Mouse (Mus musculus) heart, adult 9 months (tissue): Measurements from ENCODE around the gene Tmem63a.
"Not testable (repeated sequence)": the region's sequence is repeated elsewhere in the genome, so short reads cannot be mapped to it uniquely, and the experiment has no call there.

ENCODE experiments used
- DNase-seq, 2 experiments: peaks; one replicate each; pipeline ENCODE4 v3.0.0; 2022; ENCODE audit warnings: low spot score in 2 of 2

The Tmem63a gene

DNA sequence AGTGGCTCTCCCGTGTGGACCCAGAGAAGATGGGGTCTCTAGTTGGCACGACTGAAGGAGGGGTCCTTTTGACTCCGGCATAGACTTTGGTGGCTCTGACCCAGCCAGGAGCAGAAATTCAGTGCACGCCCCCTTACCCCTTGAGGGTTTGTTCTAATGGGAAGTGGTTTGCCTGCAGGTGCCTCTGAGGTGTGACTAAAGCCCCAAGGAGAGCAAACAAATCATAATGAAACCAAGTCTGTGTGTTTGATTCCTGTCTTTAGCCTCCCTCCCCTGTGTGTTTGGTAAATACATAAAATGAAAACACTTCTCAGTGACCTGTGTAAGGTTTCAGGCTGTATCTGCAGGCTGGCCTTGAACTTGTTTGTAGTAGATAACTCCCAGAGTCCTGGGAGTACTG is 15.9 kb upstream of the Tmem63a start:
- no peak for DNase-seq

DNA sequence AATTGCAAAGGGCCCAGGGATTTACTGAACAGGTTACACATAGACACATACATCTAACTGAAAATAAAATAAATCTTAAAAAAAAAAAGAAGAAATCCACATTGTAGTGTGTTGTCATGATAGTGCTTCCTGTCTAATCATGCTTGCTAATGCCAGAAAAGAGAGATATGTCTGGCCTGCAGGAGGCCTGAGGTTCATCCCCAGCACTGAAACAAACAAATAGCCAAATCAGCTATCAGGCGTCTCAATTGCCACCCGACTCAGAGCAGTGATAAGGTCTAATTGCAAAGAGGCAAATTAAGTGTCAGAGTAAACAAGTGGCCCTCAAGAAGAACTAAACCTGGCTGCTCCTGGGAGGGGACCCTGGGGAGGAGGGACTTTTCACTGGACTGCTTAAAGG is 12.5 kb upstream of the Tmem63a start:
- DNase-seq, result no peak

DNA sequence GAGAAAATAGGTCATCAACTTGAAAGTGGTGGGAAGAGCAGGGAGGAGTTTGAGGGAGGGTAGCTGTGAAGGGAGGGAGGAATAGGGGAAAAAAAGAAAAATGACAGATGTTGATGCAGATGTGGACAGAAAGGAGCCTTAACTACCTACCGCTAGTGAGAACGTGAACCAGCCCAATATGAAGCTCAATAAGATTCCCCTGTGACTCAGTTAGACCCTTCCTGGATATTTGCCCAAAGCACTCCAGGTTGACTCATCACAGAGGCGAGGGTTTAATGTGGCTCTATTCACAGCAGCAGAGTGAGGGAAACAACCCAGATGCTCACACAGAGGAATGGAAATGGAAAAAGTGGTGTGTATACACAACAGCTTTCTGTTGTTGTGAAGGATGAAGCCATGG is 11.0 kb upstream of the Tmem63a start:
- no peak for DNase-seq

DNA sequence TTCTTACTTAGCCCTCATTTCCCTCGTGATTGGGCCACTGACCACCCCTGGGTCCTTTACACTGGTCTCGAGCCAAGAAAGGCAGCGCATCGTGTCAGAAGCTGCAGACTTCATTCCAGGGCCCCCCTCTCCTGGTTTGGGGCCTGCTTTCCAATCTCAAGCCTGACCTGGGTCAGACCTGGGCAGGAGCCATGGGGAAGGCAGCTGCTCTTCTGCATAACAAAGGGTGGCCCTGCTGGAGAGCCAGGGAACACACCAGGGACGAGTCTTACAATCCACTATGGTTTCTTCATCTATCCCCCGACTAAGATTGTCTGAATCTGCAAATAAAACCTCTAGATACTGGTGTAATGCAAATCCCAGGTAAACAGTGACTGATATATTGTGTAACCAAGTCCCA is 8.5 kb upstream of the Tmem63a start:
- no peak for DNase-seq

DNA sequence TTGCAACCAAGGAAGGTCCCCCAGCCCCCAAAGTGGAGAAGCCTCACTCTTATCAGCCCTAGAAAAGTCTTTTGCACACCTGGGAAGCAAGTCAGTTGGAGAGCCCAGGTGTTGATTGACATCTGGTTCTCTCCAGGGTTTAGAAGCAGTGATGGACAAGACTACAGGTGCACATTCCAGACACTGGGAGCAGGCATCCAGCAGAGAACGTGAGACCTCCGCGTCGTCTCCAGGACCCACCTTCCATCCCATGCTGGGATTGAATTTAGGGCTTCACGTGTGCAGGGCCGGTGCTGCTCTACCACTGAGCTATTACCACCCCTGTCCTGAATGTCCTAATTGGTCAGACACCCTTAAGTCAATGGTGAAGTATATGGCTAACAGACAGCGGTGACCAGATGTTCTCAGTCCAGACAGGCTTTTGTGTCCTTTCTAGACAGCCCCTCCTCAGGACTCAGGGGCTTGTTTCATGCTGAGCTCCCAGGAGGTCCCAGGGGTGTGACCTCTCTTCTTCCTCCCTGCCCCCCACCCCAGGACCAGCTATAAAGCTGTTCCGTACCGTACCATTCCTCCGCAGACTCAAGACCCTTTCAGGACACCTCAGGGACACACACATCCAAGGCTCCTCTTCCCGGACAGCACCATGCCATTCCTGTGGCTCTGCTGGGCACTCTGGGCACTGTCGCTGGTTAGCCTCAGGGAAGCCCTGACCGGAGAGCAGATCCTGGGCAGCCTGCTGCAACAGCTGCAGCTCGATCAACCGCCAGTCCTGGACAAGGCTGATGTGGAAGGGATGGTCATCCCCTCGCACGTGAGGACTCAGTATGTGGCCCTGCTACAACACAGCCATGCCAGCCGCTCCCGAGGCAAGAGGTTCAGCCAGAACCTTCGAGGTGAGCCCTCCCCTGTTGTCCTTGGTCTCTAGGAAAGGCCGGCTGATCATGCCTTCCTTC is 7.4 kb upstream of the Tmem63a start, which contains the start of gene Lefty1:
Lefty1 (plus strand) TSS at position 556 of the 953 bp plus-strand sequence.
- no peak for DNase-seq

DNA sequence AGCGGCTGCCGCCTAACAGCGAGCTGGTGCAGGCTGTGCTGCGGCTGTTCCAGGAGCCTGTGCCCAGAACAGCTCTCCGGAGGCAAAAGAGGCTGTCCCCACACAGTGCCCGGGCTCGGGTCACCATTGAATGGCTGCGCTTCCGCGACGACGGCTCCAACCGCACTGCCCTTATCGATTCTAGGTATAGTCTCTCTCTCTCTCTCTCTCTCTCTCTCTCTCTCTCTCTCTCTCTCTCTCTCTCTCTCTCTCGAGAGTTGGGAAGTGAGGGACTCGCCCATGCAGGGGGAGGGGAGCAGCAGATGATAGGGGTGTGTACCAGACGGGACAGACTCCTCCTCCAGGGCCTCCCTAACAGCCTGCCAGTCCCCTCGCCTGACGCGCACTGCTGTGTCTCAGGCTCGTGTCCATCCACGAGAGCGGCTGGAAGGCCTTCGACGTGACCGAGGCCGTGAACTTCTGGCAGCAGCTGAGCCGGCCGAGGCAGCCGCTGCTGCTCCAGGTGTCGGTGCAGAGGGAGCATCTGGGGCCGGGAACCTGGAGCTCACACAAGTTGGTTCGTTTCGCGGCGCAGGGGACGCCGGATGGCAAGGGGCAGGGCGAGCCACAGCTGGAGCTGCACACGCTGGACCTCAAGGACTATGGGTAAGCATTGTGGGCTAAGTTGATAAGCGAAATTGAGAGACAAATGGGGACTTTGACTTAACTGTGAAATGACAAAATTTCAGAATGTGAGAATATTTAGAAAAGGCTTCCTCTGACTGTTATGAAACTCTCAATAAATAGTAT is 5.3 kb upstream of the Tmem63a start:
- peak; percentile 61 to 69 for DNase-seq

DNA sequence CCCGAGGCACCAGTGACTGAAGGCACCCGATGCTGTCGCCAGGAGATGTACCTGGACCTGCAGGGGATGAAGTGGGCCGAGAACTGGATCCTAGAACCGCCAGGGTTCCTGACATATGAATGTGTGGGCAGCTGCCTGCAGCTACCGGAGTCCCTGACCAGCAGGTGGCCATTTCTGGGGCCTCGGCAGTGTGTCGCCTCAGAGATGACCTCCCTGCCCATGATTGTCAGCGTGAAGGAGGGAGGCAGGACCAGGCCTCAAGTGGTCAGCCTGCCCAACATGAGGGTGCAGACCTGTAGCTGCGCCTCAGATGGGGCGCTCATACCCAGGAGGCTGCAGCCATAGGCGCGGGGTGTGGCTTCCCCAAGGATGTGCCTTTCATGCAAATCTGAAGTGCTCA is 4.5 kb upstream of the Tmem63a start:
- not testable (repeated sequence) for DNase-seq

DNA sequence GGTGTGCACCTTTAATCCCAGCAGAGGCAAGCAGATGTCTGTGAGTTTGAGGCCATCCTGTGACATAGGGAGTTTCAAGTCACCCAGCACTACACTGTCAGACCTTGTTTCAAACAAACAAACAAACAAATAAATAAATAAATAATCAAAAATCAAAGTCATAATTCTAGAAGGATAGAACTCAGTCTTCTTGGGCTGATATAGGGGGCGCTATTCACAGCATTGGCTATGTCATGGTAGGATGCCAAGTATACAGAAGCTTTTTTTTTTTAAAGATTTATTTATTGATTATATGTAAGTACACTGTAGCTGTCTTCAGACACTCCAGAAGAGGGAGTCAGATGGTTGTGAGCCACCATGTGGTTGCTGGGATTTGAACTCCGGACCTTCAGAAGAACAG is 3.4 kb upstream of the Tmem63a start:
- not testable (repeated sequence) for DNase-seq

DNA sequence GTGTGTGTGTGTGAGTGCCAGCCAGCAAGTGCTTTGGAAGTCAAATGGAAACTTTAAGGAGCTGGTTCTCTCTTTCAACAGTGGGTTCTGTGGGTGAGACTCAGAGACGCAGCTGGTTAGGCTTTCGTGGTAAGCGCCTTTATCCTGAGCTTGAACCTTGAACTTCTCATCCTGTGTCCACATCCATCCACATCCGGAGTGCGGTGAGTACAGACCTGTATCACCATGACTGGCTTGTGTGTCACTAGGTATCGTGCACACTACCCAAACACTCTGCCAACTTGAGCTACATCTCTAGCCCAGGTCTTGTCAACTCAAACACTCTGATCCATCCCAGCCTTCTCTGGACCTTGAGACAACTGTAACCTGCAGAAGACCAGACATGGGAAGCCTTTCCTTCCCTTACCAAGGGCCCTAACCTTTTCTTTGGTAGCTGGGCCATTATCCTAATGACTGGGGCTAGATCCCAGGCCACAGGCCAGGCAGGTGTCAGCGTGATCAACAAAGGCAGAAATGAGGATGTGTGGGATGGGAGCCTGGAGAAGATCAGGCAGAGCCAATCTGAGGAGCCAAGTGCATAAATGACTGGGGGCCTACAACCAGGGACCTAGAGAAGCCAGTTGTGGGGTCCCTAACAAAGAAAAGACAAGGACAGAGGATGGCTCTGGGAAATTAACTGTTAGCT is 1.2 kb upstream of the Tmem63a start:
- no peak for DNase-seq

DNA sequence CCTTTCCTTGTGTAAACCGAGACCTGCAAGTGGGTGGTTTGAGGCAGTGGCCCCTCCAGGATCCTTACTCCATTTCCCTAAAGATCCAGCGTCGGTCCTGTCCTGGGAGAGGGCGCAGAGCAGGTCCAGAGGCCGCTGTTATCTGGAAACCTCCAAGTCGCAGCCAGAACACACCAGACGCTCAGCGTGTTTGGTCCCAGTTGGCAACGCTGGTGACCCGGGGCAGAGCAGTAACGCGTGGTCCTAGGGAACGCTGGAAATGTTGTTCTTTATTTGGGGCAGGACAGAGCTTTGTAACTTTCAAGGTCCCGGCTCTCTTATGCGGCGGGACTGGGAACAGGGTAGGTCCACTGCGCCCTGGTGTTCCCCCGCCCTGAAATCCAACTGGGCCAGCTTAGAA is 418 bp upstream of the Tmem63a start:
- no peak for DNase-seq

DNA sequence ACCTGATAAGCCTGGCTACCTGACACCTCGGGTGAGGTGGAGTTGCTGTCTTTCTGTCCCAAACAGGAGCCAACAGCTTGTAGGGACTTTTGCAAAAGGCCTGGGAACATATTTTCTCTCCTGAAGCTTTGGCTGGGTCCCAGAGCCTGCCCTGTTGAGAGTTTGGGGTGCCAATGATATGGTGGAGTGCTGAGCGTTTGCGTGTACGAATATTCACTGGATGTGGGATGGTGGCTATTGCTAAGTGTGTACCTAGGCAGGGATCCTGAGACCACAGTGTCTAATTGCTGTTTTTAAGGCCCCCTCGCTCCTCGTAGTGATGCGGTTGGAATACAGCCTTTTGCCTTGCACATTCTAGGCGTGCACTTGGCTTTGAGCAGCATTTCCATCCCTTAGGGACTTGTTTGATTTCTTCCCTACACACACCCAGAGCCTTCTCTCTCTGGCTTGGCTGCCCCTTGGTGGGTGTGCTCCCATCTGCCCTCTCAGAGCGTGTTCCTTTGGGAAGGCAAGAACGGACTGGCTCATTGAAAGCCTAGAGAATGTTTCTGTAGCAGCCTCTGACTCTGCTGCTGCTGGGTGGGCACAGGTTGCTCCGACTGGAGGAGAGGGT is 994 bp downstream of the Tmem63a start:
- DNase-seq, result peak; percentile 47 to 60

DNA sequence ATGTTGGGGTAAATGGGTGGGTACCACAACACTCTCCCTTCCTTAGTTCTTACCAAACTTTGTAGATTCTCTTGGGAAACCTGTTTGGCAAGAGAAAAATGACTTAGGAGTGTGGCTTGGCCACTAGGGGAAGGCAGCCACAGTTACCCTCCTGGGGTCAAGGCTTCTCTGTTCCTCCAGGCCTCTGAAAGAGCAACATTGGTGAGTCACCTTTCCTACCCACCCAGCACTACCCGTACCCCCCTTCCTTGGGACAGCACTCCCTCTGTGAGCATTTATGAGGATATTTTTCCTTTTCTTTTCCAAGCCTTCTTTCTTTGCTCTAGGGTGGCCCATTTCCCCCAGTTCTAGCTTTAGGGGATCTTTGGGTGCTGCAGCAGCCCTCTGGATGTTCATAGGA is 1.8 kb downstream of the Tmem63a start:
- DNase-seq, result no peak

DNA sequence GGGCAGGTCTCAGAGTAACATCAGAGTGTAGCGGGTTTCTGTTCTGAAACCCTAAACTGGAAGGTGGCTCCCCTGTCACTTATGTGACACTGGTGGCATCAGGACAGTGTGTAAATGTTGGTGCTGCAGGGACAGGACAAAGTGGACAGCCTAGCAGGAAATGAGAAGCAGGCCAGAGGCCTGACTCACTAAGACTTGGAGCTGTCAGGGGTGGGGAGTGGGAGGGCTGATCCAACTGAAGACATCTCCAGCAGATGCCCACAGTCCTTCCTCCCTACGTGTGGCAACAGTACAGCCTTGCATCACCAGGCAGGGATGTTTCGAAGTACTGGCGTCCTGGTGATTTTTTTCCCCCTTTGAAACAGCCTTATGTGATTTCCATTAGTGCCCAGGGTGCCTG is 2.4 kb downstream of the Tmem63a start:
- DNase-seq, result no peak

DNA sequence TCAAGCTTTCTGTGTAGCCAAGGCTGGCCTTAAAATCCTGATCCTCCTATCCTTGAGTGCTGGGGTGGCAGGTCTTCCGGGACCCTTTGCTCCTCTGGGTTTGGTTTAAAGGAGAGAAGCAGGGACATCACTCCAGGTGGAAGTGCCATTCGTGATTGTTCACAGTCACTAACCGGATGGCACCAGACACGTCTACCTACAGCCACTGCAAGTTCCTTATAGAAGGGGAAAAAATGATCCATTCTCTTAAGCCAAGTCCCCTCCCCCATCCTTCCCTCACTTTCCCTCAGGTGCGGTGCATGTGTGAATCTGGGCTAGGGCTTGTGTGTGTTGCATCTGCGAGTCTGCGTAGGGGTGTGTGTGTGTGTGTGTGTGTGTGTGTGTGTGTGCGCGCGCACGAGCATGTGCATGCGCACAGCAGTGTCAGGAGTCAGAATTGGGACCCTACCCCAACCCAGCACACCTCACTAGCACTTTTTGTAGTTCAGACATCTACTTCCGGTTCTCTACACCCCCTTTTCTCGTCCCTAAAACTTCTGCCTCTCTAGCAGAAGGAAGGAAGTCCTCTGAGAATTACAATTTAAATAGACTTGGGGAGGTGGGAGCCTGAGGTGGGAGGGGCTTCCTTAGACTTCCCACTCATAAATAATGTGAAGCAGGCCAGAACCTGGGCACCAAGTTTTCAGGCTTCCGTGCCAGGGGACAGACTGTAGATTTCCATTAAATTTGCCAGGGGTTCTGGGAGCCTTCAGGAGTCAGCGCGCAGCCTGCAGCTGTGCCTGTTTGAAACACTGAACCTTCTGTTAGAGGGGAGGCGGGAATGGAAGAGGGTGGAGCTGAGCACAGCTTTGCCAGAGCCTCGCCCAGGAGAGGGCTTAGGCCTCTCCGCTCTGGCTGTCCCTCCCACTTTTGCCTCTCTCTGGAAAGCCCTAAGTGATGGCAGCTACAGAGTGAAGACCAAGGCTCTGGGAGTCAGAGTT is 3.1 kb downstream of the Tmem63a start:
- DNase-seq, result peak; percentile 68 to 72

DNA sequence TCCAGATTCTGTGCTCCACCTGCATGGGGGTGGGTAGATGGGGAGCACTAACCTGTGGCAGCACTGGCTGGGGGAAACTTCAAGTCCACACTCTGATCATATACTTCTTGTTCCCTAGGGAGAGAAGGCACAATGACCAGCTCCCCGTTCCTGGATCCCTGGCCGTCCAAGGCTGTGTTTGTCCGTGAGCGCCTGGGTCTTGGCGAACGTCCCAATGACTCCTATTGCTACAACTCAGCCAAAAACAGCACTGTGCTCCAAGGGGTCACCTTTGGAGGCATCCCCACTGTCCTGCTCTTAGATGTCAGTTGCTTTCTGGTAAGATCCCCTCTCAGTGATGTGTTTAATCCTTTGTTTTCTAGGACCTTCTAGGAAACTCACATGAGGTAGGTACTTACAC is 4.3 kb downstream of the Tmem63a start:
- no peak for DNase-seq

DNA sequence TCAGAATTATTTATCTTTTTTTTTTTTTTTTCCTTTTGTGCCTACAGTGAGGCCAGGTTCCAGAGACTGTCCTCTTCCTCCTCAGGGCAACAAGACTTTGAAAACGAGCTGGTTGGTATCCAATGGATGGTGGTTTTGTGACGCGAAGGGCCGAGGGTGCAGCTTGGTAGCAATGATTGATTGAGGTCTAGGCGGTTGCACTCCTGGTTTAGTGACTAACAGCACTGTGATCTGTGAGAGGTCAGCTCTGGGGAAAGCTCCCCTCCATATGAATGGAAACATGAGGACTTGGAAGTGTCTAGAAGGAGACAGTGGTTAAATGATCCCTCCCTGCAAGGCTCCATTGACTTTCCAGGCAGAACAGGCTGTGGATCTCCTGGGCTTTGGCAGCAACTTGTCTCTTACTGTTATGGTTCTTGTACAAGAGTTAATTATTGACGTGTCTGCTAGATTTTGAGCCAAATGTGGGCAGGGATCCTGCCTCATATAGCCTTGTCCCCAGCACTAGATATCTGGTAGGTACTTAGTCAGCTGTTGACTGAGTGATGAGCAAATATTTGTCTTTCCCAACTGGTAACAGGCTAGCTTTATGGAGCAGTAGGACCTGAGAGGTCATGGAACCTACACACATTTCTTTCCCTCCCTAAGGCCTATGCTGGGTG is 10.1 kb downstream of the Tmem63a start:
- DNase-seq, result no peak

DNA sequence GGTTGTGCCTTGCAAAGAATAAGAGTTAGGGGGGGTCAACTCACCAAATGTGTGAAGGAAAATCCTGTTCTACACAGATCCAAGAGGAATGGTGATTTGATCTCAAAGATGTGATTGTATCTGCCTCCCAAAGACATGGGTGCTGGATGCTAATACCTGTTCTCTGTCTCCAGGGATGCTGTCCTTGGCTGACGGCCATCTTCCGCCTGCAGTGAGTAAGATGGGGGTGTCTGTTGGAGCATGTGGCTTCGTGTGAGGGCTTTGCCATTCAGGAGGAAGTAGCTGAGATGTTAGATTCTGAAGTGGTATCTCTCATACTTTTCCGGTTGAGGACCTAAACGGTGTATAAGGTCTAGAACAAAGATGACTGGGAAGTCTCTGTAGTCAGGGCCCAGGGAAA is 10.7 kb downstream of the Tmem63a start:
- DNase-seq, result no peak

DNA sequence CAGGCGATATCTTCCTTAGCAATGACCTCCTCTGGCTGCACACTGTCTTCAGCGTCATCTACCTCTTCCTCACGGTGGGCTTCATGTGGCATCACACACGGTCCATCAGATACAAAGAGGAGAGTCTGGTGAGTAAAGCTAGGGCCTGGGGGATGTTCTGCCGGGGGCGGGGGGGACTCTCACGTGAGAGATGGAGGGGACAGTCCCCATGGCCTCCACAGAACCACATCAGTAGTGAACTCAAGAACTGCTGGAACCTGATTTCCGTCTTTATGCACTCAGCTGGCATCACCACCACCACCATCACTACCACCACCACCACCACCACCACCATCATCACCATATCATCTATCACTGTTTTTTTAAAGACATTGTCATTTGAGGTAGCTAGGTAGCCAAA is 14.3 kb downstream of the Tmem63a start:
- DNase-seq, result no peak

DNA sequence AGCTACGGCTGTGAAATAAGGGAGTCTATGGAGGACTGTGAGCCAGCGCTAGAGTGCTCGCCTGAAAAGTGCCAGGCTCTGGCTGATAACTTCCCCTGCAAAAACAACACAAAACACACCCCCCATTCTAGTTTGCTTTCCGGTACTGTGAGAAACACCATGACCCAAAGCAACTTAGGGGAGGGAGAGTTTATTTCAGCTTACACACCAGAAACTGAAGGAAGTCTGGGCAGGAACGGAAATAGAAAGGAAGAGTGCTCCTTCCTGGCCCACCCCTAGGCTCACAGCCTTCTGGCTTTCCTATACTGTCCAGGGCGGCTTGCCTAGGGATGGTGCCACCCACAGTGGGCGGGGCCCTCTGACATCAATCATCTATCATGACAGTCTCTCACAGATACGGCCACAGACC is 14.8 kb downstream of the Tmem63a start:
- DNase-seq, result peak; percentile 59 to 69

DNA sequence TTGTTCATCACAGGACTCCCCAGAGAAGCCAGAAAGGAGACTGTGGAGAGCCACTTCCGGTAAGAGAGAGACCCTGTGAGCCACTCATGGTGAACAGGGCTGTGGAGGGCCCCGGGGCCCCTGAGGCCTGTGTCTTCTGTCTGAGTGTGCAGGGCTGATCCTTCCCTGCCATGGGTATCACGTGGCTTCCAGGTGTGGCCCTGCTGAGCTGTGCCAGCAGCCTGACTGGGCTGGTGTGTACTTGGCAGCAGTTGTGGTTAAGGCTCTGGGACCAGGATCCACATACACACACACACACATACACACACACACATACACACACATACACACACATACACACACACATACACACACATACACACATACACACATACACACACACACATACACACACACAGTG is 15.8 kb downstream of the Tmem63a start:
- no peak for DNase-seq
